Mouse (Mus musculus) myocyte (in vitro differentiated cells): ENCODE results near the gene Zer1.

Experiments
- POLR2A ChIP-seq: IDR thresholded peaks from one replicate; pipeline ENCODE4 v1.6.1; 2011; ENCODE audit warnings: low read depth, mild to moderate bottlenecking, control low read depth, moderate library complexity; ENCODE audit not compliant: insufficient read length
- SRF ChIP-seq: IDR thresholded peaks from one replicate; pipeline ENCODE4 v1.6.1; 2011; ENCODE audit warnings: low read depth; ENCODE audit not compliant: control insufficient read depth, insufficient read length

- TF ChIP-seq POLR2A (no peak), SRF (no peak)
These were observed 485 bp downstream of the Zer1 start for GRCm38 (mm10) chr2:30123729-30124471.
